Mouse (Mus musculus) monocyte, adult 5-6 weeks (primary cell): ENCODE data around the gene Morc1. TPM values are rescaled to one million over a fixed set of nuclear protein-coding genes. Genes with fewer than 3 reads are reported as not detected.

Experiments
- ATAC-seq: fragments of 153-309, 156-312 bp; replicated peaks from 2 replicates; pipeline ENCODE4 v1.8.0; 2017; ENCODE audit warnings: mild to moderate bottlenecking; ENCODE audit not compliant: low TSS enrichment, insufficient number of reproducible peaks, severe bottlenecking, poor library complexity, low FRiP score
- total RNA-seq: library from RNA; stranded (forward); fragments of 200-1000, 200-491, 200-594 nt; gene quantifications from 3 replicates; pipeline ENCODE4 v1.2.3, GENCODE M21; 2017

The Morc1 gene
- total RNA-seq: not detected in 3 replicates

GRCm38 (mm10) chr16:48431027-48431426 is at the start of gene Morc1:
Gene Morc1, plus strand, starts transcription at chr16:48431237.
- ATAC-seq: no peak

DNA sequence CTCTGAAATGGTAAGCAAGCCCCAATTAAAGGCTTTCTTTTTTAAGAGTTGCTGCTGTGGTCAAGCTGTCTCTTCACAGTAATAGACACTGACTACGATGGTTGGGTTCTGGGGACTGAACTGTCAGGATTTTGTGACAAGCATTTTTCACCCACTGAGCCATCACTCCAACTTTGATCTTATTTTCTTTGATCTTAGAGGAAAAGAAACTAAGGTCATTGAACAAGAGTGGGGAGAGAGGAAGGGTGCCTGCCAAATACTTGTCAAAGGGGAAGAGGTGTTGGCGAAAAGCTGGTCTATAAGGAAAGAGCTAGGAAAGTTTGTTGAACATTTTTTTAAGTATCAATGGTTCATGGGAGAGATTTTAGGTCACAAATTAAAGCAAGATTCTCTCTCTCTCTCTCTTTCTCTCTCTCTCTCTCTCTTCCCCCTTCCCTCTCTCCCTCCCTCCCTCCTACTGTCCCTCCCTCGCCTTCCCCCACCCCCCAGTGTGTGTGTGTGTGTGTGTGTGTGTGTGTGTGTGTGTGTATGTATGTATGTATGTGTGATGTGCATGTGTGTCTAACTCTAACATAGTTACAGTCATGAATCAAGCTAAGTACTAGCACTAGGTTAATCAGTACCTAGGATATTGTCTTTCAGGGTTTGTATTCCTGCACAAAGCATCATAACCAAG is 47.3 kb upstream of the Morc1 start:
- ATAC-seq: no peak

DNA sequence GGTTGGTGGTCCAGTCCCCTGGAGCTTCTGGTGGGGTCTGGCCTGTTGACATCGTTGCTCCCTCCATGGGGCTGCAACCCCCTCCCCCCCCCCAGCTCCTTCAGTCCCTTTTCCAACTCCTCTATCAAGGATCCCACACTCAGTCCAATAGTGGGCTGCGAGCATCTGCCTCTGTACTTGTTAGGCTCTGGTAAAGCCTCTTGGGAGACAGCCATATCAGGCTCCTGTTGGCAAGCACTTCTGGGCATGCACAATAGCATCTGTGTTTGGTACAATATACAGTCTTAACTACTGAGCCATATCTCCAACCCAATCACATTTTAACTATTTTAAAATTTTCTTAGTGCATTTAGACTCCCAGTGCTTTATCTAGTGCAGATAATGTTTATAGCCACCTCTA is 44.1 kb upstream of the Morc1 start:
- no peak for ATAC-seq

DNA sequence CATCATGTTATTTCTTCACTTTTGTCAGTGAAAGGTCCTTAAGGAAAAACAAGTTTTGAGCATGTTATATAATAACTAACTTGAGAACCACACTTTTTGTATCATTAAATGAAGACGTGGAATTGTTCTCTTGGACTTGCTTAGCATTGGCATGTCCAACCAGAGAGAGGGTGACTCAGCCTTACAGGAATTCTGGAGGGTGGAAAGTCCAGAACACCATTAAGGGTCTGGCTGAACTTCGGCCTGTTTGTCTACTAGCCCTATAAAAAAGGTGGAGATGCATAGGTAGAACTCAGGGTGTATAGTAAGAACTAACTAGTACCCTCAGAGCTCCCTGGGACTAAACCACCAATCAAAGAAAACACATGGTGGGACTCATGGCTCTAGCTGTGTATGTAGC is 35.8 kb upstream of the Morc1 start:
- ATAC-seq: no peak

DNA sequence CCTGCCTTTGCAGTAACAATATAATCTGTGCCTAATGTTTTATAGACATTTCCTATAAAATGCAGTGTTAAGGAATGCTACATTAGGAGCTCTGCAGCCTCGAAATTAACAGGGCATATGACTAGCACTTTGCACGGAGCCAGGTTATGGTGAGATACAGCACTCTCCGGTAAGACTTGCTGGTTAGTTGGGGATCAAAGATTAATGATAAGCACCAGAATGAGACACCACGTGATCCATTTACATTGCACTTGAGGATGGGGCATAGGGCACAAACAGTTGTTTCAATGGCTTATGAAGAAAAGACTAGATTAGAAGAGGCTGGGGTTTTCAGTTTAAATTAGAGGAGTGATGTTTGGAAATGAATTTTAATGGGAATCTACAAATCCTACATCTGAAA is 28.1 kb upstream of the Morc1 start:
- no peak for ATAC-seq

DNA sequence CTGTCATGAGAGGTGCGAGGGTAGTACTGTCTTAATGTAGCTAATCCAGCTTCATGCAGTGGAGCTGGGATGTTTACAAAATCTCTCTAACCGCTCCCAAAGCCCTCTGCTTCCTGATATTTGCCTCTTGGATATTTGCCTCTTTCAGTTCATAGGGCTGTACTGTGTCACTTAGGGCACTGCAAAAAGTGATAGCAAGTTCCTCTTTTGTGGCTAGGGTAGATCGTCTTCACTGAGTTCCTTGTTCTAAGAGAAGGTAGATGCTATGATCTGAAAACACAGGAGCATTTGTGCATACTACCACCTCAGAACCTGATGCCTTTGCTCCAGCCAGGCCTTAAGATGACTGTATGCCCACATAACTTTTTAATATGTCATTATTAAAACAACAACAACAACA is 27.6 kb upstream of the Morc1 start:
- no peak for ATAC-seq

DNA sequence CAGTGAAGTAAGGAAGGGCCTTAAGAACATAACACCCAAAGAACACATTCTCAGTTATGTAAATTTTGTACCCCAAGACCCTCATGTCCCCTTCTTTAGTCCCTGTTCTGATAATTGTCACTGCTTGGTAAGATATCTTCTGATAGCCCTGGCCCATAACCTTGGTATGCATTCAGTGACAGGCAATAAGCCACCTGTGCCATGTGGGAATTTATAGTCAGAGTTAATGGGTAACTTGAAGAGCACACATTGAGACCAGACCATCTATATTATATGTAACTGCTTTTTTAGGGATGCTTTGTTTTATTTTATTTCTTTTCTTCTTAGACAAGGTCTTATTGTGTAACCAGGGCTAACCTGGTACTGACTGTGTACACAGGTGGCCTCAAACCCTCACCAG is 27.0 kb upstream of the Morc1 start:
- ATAC-seq: no peak

DNA sequence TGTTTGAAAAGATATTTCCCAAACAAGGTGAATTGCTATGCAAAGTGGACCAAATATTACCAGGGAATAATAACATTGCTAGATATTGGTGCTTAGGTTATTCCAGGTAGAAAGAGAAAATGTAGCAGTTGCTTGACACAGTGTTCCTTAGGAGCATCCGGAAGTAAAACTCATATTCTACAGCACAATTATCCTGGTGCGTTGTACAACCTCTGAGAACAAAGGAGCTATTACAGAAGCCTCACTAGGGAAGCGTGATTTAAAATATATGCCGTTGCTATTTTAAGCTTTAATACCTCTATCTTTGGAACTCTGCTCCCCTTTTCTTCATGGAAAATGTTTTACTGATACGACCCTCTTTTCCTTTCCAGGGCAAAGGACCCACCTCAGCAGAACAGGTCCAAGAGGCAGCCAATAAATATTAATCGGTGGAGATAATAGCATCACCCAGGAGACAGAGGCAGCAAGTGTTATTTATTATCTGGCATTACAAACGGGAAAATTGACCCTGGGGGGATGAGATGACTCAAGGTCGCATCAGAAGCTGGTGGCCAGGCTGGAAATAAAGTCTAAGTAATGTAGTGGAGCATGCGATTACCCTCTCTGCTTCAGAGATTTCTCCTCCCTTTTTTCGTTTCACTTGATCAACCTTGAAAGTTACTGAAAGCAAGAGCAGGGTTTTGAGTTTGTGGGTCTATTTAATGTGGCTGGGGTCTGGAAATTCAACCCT is 25.2 kb upstream of the Morc1 start:
- no peak for ATAC-seq

- ATAC-seq: no peak
Measured at GRCm38 (mm10) chr16:48409580-48409979, 21.5 kb upstream of the Morc1 start.

- ATAC-seq: no peak
Measured at GRCm38 (mm10) chr16:48410125-48410524, 20.9 kb upstream of the Morc1 start.

DNA sequence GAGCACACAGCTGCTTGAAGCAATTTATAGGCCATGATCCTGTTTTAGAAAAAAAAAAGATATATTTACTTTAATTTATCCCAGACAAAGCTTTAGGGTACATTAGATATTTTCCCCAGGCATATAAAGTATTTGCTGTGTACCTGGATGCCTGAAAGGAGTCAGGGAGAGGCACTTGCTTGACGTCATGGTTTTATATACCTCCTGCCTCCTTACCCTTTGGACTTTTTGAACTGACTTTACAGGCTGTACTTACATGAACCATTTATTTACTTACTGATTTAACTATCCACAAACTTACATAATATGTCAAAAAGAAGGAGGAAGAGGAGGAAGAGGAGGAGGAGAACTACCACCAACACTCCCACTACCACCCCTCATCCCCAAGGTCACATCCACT is 18.8 kb upstream of the Morc1 start, which contains the start of gene Gm5485:
Gene Gm5485 (minus strand): TSS at position 171 of the 400 bp plus-strand sequence.
- ATAC-seq: no peak

DNA sequence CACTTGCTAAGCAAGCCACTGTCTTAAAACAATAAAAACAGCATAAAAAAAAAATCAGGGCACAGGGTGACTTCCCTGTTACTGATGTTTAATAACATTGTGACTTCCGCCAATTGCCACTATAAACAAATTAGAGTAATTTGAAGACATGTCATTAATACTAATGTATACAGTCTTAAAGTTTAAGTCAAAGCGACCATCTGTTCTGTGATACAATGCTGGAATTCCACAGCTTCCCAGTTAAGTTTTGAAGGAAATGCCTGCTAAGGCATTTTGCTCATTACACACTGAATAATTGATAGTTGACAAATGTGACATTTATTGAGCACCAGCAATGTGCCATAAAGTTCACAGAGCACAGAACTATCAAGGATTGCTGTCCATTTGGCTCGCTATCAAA is 12.5 kb upstream of the Morc1 start:
- ATAC-seq: no peak

DNA sequence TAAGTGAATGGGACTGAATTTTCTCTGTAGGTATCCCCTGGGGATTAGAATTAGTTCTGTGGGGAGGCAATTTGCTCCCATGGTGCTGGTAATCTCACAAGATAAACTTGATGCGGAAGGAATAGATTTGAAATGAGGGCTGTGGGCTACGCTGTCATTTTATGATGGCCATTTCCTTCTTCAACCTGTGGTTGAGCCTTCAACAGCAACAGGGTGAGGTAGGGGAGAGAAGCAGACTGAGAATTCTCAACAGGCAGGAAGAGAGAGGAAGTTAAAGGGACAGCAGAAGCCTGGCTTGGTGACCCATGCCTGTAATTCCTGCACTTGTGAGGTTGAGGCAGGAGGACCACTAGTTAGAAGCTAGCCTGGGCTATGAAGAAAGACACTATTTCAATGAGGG is 12.0 kb upstream of the Morc1 start:
- ATAC-seq: no peak

DNA sequence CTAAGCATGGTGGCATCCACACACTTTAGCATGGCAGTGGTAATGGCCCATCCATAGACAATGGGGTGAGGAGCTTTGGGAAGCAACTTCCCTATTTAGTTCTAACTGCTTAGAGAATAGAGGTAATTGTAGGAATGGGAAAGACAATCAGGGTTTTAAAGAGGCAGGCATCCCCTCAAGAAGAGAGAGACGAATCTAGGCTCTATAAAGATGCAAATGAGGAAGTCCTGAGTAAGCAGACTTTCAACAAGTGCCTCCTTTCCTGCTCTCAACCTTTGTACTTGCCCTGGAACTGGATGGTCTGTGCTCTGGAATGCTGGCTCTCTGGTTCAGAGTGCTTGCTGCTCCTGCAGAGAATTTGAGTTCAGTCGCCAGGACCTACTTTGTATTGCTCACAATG is 8.5 kb upstream of the Morc1 start:
- ATAC-seq: no peak

DNA sequence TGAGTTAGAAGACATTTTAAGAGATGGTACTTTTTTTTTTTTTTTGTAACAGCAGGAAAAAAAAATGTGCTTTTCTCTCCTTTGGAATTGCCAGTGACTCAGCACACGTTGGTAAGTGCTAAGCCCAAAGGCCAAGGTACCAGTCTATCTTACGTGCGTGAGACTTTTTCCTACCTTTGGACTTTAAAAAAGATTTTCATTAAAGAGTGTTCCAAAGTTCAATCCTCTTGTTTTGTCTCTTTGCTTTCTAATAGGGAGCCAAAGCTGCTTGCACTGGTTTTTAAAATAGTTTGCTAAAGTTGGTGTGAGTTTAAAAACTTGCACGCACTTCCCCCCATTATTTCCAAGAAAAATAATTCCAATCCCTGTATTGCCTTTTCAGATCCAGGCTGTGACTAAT is 7.0 kb upstream of the Morc1 start:
- ATAC-seq: no peak

GRCm38 (mm10) chr16:48429427-48429826 is 1.6 kb upstream of the Morc1 start:
- no peak for ATAC-seq

DNA sequence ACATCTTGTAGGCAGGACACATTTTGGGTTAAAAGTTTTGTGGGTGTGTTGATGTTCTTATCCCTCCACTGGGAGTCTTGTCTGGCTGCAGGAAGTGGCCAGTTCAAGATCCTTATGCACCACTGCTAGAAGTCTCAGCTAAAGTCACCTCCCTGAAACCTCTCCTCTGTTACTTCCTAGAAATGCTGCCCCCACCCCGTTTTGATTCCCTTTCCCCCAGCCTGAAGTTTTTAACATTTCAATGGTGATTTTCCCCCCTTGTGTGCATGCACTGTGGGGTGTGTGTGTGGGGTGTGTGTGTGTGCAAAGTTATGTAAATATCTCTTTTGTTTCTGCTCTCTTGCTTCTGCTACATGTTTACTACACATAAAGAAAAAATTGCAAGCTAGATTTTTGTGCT is 4.4 kb downstream of the Morc1 start:
- no peak for ATAC-seq

DNA sequence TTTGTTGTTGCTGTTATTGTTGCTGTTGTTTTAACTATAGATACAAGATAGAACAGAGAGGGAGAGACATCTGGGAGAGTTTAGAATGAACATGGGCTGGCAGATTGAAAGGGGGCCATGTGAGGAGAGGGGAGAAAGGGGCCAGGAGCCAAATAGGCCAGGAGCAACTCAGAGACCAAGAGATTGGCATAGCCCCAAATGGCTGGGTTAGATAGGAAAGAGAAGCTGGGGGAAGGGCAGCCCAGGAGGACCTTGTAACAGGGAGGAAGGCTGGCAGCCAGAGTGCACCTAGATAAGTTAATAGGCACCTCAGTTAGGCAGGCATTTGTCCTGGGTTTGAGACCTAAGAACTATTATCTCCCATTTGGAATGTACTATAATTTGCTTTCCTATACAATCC is 6.4 kb downstream of the Morc1 start:
- ATAC-seq: no peak

DNA sequence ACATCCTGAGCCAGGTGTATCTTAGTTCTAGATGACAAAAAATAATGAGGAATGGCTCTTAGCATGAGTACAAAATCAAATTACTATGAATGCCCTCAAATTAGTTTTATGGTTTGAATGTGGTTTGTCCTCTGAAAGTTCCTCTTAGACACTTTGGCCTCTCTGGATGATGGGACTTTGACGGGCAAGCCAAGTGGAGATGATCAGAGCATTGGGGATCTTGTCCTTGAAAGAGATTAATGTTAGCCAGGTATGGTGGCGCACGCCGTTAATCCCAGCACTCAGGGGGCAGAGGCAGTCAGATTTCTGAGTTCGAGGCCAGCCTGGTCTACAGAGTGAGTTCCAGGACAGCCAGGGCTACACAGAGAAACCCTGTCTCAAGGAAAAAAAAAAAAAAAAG is 13.6 kb downstream of the Morc1 start:
- no peak for ATAC-seq

DNA sequence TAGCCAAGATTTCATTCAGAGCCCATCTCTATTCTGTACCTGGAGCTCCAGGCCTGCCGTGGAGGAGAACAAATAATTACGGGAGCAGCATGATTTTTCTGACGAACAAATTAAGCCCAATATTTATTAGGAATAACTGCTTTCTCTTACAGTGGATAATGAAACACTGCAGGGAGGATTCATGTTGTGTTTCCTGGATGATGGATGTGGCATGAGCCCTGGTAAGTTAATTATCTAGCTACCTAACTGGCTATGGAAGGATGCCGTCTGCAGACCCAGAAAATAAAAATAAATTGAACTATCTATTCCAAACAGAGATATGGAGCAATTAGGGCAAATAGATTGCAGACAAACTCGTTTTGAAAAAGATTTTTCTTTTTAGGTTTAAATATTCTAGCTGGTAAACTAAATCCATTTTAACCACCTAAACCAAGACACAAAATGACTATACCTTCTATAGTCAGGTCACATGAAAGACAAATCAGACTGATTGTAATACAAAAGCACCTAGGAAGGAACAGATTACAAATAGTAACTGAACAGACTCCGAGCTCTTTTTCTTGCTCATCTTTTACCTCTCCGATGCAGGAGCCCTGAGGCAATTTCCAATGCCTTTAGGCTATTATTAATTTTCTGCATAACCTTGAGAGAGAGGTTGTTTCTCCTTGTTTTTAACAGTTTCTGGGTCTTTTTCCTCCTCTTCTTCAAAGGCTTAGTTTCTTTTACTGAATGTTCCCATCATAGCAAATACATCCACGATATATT is 15.3 kb downstream of the Morc1 start:
- no peak for ATAC-seq
